Mouse (Mus musculus) activated CD4-positive, CD25-positive, alpha-beta regulatory T cell, adult 4 months (primary cell): ENCODE results near the gene Wdr93. TPM values are rescaled to one million over a fixed set of nuclear protein-coding genes. Genes with fewer than 3 reads are reported as not detected.

Experiments
- ATAC-seq: one replicate; pipeline ENCODE4 v1.8.0; 2017
- polyA plus RNA-seq, 2 experiments: library from polyadenylated mRNA; unstranded; fragments of 100-300 nt; shearing (Covaris generic); gene quantifications; one replicate each; pipeline ENCODE4 v1.2.1; 2017

Gene Wdr93
- under 1 TPM in 1 of 2 experiments, not detected in 1; 0.27 TPM for polyA plus RNA-seq

- ATAC-seq, result peak; percentile 95
These were observed at the start of gene Wdr93, which contains the start of gene Pex11a for GRCm38 (mm10) chr7:79742659-79743536. Wdr93 (plus strand) TSS chr7:79743163. Pex11a (minus strand) TSS chr7:79743131.

GRCm38 (mm10) chr7:79696495-79696894, 46.5 kb upstream of the Wdr93 start:
- no peak for ATAC-seq

DNA sequence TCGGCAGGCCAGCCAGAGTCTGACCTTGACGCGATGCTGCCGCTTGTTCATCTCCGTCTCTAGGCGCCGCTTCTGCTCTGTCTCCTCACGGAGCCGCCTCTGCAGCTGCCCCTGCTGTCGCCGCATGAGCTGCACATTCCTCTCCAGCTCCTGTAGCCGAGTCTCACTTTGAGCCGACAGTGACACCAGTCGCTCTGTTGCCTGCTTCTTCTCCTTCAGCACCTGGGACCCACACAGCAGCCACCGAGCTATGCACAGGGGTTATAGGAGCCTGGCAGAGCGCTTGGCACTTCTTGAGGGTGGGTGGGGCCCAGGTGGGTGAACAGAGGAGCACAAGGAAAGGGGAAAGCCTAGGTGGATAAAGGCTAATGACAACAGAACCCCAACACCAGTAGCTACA, 40.2 kb upstream of the Wdr93 start:
- ATAC-seq, result no peak

DNA sequence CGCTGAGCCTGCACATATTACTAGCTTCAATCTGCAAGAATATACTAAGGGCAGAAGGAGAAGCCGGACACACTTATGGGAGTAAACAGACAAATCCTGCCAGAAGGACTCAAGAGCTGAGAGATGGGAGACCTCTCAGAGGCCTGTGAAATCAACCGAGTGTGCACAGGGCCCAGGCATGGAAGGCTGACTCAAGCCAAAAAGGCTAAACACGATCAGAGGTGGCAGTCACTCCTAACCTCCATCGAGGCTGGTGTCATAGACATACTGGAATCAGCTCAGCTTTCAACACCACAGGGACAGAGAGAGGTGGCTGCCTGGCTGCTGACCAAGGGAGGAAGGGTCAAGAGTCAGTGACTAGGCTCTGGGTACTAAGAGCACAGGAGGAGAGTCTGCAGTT, 37.8 kb upstream of the Wdr93 start:
- no peak for ATAC-seq

DNA sequence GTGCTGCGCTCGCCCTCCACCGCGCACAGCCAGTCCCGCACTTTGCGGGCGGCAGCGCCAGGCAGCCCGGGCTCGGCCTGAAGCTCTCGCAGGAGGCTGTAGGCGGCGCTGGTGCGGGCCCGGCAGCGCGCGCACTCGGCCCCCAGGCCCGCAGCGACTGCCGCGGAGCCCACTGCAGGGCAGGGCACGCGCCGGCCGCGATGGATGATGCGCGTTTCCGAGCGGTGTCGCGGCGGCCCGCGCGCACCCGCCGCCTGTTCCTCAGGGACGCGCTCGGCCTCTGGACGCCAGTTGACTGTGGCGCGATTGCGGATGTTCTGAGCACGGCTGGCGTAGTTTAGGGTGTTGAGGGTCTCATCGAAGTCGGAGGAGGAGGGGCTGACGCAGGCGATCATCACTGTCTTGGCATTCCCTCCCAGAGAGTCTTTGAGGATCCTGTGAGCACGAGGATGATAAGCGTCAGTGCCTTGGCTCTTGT, 32.8 kb upstream of the Wdr93 start:
- ATAC-seq, result no peak

GRCm38 (mm10) chr7:79710831-79711230, 32.1 kb upstream of the Wdr93 start:
- ATAC-seq, result no peak

GRCm38 (mm10) chr7:79715187-79715981, 27.6 kb upstream of the Wdr93 start, which contains the start of gene Kif7:
Kif7 (minus strand) TSS chr7:79715720.
- ATAC-seq, result peak; percentile 77

- ATAC-seq, result peak; percentile 94
These were observed 21.5 kb upstream of the Wdr93 start for GRCm38 (mm10) chr7:79721386-79721977.

DNA sequence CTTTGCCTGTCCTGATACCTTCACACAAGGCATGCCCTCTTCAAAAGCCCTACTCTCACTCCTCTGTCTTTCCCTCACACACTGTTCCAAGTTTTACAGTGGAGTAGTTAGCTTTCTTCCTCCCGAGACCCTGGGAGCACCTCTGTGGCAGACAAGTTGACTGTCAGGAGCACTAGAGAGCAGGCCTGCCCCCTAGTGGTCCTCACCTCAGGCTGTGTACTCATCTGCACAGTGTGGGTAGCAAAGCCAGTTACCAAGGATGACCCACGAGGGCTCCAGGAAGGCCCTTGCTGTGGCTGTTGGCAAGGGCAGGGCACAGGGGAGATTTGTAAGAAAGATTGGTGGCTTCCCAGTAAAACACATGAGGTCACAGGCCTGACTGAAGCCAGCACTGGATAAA, 15.9 kb upstream of the Wdr93 start:
- no peak for ATAC-seq

GRCm38 (mm10) chr7:79728219-79728618, 14.7 kb upstream of the Wdr93 start:
- ATAC-seq, result peak; percentile 76

GRCm38 (mm10) chr7:79729169-79729568, 13.8 kb upstream of the Wdr93 start:
- ATAC-seq, result peak; percentile 44

GRCm38 (mm10) chr7:79729743-79730370, 13.1 kb upstream of the Wdr93 start:
- no peak for ATAC-seq

GRCm38 (mm10) chr7:79731438-79731837, 11.5 kb upstream of the Wdr93 start:
- ATAC-seq, result no peak

- no peak for ATAC-seq
These were observed 10.3 kb upstream of the Wdr93 start, which contains the start of gene Plin1 for GRCm38 (mm10) chr7:79732622-79733021. Plin1 (minus strand) TSS chr7:79732903.

DNA sequence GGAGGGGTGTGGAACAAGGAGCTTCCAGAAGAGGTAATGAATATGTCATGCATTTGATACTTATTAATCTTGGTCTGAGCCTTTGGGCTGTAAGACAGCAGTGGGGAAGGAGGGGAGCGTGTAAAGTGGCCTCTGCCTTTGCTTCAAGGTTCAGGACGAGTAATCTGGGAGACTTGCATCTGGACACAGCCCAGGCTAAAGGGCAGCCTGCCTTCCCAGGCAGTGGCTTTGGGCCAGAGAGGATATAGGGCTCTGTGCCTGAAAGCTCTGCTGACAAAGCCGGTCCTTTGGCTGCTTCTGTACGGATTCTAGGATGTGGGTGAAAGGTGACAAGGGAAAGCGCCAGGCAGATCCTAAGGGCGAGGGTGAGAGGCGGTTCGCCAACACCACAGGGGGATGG, 8.4 kb upstream of the Wdr93 start:
- ATAC-seq, result no peak

- ATAC-seq, result no peak
These were observed 6.5 kb upstream of the Wdr93 start for GRCm38 (mm10) chr7:79736511-79736910.

DNA sequence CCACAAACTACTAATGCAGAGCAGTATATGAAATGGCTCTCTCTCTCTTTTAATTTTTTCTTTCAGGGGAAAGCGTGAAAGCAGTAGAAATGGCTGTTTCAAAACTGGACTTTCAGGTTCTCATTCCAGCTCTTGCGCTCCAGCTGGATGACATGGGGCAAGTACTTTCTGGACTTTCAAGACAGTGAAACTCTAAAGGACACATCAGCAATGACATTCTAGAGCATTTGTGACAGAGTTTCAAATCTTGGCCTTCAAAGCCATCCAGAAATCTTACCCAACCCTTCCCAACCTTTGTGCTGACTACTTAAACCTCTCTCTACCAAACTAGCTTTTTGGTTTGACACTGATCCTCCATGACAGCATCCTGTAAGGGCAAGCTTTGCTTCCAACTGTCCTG, 4.0 kb upstream of the Wdr93 start:
- ATAC-seq, result no peak

DNA sequence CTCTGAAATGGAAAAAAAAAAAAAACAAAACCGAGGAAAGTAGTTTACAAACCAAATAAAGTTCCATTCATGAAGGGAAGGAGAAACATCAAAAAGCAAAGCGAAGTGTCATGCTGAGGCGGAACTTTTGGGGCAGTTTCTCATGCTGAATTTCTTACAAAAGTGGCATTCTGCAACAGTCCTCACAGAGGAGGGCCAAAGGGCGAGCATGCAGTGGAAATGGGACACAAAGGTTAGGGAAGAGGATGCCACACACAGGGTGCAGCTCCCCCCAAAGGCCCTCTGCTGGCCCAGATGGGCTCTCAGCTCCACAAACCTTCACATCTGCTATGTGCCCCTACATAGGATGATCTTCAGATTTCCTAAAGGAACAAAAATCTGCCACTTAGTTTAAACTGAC, 2.7 kb upstream of the Wdr93 start:
- ATAC-seq, result no peak

GRCm38 (mm10) chr7:79742277-79742658, 695 bp upstream of the Wdr93 start:
- peak; percentile 8 for ATAC-seq

DNA sequence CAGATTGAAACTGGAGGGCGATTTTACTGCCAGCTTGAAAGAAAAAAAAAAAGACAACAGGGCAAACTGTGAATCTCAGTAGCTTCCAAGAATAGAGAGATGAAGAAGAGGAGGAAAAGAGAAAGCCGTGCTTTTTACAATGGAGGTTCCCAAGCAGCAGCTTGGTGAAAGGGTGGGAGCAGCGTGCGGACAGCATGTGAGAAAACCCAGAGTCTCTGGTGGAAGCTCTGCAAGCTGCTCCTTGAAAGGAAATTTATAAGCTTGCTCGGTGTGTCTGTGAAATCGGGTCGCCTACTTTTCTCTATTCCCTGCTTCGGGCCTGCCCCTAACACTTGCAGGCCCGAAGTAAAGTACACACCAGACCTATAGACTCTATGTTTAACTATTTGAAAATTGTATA, 1.1 kb downstream of the Wdr93 start:
- no peak for ATAC-seq

DNA sequence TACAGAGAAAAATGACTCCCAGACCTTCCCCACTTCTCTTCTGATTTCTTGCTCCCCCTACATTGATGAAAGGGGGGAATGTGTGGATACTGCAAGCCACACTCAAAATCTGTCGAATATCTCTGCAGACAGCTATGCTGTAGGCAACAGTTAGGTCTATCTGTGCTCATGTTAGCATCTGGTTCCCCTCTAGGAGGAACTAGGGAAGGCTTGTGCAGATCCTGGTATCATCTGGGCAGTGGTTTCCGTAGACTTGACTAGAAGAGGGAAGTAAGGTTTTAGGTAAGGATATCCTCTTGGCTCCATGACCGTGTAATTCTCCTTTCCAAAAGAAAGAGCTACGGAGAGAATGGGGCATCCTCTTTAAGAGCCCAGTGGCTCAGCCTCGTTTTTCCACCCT, 1.6 kb downstream of the Wdr93 start:
- no peak for ATAC-seq

DNA sequence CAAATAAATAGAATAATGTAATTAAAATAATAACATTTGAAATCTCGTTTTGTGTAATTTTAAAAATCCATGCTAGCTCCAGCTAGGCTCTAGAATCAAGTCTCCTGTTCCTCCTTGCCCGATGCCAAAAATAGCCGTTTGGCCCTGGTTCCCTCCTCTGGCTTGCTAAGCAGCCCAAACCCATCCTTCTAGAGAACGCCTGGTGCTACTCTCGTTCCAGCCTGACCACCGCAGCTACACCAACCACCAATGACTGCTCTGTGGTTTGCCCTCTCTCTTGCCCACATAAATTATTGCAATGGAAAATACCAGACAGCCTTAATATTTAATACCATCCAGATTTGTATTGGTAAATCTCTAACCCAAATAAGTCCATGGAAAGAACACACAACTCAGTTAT, 4.7 kb downstream of the Wdr93 start:
- ATAC-seq, result no peak
